Mouse (Mus musculus) liver, embryonic 13.5 days (tissue): ENCODE data around the gene Amn1. TPM values are rescaled to one million over a fixed set of nuclear protein-coding genes. Genes with fewer than 3 reads are reported as not detected.
A peak's percentile ranks its signal among the peaks of the same experiment; 100 is the strongest.

Experiments used
- ATAC-seq: fragments of 200-750 bp; cut with Nextera tagmentation; 2 replicates; pipeline ENCODE4 v1.8.0; 2017; ENCODE audit warnings: low read depth, mild to moderate bottlenecking, moderate number of reproducible peaks, moderate library complexity
- DNase-seq: peaks from one replicate; pipeline ENCODE4 v3.0.0; 2022
- H3K27ac ChIP-seq: fragments of 300-500 bp; sonication (generic); 2 replicates; pipeline ENCODE4 v1.5.1; 2015; ENCODE audit warnings: moderate library complexity, mild to moderate bottlenecking, inconsistent platforms
- H3K27me3 ChIP-seq: fragments of 300-500 bp; sonication (generic); 2 replicates; pipeline ENCODE4 v1.6.1; 2015; ENCODE audit warnings: mild to moderate bottlenecking, inconsistent platforms
- H3K36me3 ChIP-seq: fragments of 300-500 bp; sonication (generic); 2 replicates; pipeline ENCODE4 v1.6.1; 2015; ENCODE audit warnings: mild to moderate bottlenecking, inconsistent platforms
- H3K4me1 ChIP-seq: fragments of 300-500 bp; sonication (generic); replicated peaks from 2 replicates; pipeline ENCODE4 v1.6.1; 2015; ENCODE audit warnings: inconsistent platforms
- H3K4me2 ChIP-seq: fragments of 300-500 bp; sonication (generic); 2 replicates; pipeline ENCODE4 v1.6.1; 2015; ENCODE audit warnings: inconsistent platforms, mild to moderate bottlenecking, moderate library complexity
- H3K4me3 ChIP-seq: fragments of 300-500 bp; sonication (generic); replicated peaks from 2 replicates; pipeline ENCODE4 v1.5.1; 2015; ENCODE audit warnings: mild to moderate bottlenecking, inconsistent platforms
- H3K9ac ChIP-seq: fragments of 300-500 bp; sonication (generic); 2 replicates; pipeline ENCODE4 v1.6.1; 2015; ENCODE audit warnings: mild to moderate bottlenecking, inconsistent platforms
- H3K9me3 ChIP-seq: fragments of 300-500 bp; sonication (generic); replicated peaks from 2 replicates; pipeline ENCODE4 v1.6.1; 2016; ENCODE audit warnings: inconsistent platforms
- WGBS: fragments of 180-500 bp; shearing (Covaris S2); methylation state at CpG from one replicate; pipeline ENCODE4 v1.1.7; 2015; ENCODE audit not compliant: insufficient replicate concordance; 5-methylcytosine and 5-hydroxymethylcytosine counted together
- polyA plus RNA-seq: library from polyadenylated mRNA; unstranded; fragments of >200 nt; fragmentation: Nextera tagmentation; extraction: Ambion mirVana; gene quantifications from 2 replicates; pipeline ENCODE4 v1.2.1, GENCODE M21; 2015

Gene Amn1
- polyA plus RNA-seq, 1 experiment from 2014 or later = 8.0 TPM

DNA sequence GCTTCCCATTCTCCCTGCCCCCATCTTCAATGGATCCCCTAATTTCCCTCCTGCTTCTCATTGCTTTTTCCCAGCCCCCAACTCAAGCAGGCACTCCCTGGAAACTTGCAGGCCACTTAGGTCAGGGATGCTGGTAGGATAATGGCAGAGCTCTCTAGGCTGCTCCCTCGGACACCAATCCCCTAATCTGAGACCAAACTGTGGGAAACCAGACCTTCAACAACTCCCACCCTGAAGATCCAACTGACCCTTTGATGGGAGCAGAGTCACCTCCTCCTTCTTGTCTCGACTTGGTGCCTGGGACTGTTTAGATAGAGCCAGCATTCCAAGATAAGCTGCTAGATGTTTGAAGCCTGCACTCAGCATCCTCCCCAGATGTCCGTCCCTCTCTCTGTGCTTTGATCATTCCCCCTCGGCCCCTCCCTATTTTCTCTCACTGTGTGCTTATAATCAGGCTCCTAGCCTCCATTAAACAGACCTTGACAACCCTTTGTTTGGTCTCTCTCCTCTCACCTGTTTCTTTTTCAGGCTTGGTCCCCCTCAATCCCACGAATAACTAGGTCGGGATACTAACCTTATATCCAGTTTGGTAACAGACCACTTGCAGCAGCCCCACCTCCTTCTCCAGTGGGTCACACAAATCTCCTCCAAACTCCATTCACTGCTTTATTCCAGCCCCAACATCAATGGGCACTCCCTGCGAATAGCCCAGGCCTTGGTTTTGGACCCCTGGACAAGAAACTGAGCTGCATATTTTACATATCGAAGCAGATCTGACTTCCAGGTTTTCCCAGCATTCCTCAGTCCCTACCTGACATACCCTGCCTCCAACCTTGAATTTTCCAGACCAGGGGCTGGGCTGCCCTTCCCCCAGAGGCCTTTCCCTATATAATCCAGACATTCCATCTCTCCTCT lies 34.1 kb downstream of the Amn1 start:
- H3K9me3 ChIP-seq = no peaks in the 10 kb centered on the region
- no peak overlapping the region for H3K9ac ChIP-seq
- 33% methylated on average over 8 of the region's 8 CpGs for WGBS
- peaks cover 22% of the 10 kb centered on the region for H3K4me1 ChIP-seq
- H3K36me3 ChIP-seq = no peaks in the 10 kb centered on the region
- DNase-seq = no peak
- H3K27me3 ChIP-seq = no peaks in the 10 kb centered on the region
- H3K27ac ChIP-seq = no peak overlapping the region
- 0 out of 2 replicates have a peak, but pooled peaks have one; percentile 21 for ATAC-seq
- H3K4me2 ChIP-seq = no peak overlapping the region
- H3K4me3 ChIP-seq = no peak overlapping the region

DNA sequence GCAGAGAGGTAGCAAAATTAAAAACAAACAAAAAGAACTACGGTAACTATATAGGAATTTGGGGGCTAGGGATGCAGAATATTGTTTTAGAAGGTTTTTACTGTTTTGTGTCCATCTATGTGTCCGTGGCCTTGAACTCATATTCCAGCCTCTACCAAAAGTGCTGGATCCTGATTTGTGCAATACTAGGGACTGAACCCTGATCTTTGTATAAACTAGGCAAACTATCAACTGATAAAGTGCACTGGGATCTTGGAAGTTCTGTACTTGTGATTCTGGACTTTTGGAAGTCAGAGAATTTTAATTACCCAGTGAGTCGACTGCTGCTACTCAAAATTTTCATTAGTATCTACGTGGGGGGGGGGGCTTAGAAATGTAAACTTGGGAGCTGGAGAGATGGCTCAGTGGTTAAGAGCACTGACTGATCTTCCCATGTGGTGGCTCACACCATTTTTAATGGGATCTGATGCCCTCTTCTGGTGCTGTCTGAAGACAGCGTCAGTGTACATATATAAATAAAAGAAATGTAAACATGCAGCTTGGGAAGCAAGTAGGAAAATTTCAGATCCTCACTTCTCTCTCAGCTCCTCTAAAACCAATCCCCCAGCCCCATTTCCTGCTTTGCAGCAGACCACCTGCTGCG lies 34.9 kb downstream of the Amn1 start:
- DNase-seq (no peak), ATAC-seq (no peak)
- WGBS = 46% methylated on average over 6 of the region's 6 CpGs
- H3K9me3 ChIP-seq = no peaks in the 10 kb centered on the region
- no peak overlapping the region for H3K4me3 ChIP-seq
- H3K4me1 ChIP-seq = peaks cover 25% of the 10 kb centered on the region
- no peak overlapping the region for H3K9ac ChIP-seq
- no peak overlapping the region for H3K4me2 ChIP-seq
- no peaks in the 10 kb centered on the region for H3K27me3 ChIP-seq
- no peak overlapping the region for H3K27ac ChIP-seq
- H3K36me3 ChIP-seq = no peaks in the 10 kb centered on the region

GRCm38 (mm10) chr6:149152119-149152518 lies 36.4 kb downstream of the Amn1 start:
- ATAC-seq (no peak), DNase-seq (no peak)
- 71% methylated on average over 2 of the region's 2 CpGs for WGBS
- Histone ChIP-seq H3K36me3 (no peaks in the 10 kb centered on the region), H3K27ac (no peak overlapping the region), H3K9ac (no peak overlapping the region), H3K4me1 (peaks cover 28% of the 10 kb centered on the region), H3K4me2 (no peak overlapping the region), H3K4me3 (no peak overlapping the region), H3K27me3 (no peaks in the 10 kb centered on the region), H3K9me3 (no peaks in the 10 kb centered on the region)

GRCm38 (mm10) chr6:149148436-149149229 lies 39.9 kb downstream of the Amn1 start:
- Histone ChIP-seq H3K9ac (no peak overlapping the region), H3K27me3 (no peaks in the 10 kb centered on the region), H3K4me1 (peaks cover 6% of the 10 kb centered on the region), H3K4me3 (no peak overlapping the region), H3K9me3 (no peaks in the 10 kb centered on the region), H3K36me3 (peaks cover 17% of the 10 kb centered on the region), H3K27ac (no peak overlapping the region), H3K4me2 (no peak overlapping the region)
- ATAC-seq (no peak), DNase-seq (no peak)
- 71% methylated on average over 7 of the region's 7 CpGs for WGBS

DNA sequence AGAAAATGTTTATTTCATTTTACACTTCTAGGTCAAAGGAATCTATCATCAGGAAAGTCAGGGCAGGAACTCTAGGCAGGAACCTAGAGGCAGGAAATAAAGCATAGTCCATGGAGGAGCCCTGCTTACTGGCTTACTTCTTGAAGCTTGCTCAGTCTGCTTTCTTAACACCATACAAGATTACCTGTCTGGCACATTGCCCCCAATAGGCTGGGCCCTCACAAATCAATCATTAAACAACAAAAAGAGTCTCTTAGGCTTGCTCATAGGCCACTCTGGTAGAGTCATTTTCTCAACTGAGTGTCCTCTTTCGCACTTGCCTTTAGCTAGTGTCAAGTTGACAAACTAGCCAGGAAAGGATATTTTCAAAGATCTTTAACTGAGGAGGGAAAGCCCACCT lies 43.4 kb downstream of the Amn1 start:
- DNase-seq (no peak), ATAC-seq (no peak)
- Histone ChIP-seq H3K27ac (no peak overlapping the region), H3K9ac (no peak overlapping the region), H3K4me2 (no peak overlapping the region), H3K36me3 (peaks cover 17% of the 10 kb centered on the region), H3K27me3 (no peaks in the 10 kb centered on the region), H3K4me3 (no peak overlapping the region), H3K9me3 (no peaks in the 10 kb centered on the region), H3K4me1 (peaks cover 26% of the 10 kb centered on the region)
- WGBS = 71% methylated on average over 1 of the region's 1 CpGs

DNA sequence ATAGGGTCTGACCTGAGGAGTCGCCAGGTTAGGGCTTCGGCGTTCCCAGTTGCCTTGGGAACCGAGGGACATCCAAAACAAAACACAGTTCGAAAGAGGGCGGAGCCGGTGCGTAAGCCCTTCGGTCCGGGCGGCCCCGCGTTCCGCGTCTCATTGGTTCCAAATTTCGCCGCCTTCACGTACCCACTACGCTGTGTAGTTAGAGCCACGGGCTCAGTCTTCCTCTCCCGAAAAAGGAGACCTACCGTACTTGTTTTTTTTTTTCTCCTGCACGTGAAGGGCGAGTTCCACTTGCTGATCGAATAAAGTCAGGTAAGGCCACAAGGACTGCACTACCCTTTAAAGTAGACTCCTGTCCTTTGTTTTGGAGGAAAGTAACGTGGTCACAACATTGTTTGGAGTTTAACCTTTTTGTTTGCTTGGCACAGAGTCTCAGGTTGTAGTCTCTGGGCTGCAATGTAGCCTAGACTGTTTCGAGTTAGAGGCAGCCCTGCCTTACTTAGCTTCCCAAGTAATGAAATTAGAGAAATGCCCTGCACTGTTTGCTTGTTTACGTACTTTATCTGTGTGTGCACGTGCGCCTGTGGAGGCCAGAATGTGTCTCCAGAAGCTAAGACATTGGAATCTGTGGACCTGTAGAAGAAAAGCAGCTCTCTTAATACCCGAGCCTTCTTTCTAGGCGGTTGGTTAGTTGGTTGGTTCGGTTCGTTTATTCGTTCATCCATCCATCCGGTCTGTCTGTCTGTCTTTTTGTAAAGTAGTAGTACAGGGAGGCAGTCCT lies 46.9 kb downstream of the Amn1 start:
- peak overlapping the region; percentile 76 for H3K4me2 ChIP-seq
- peak overlapping the region; percentile 83 for H3K9ac ChIP-seq
- H3K4me3 ChIP-seq = peak overlapping the region; percentile 69
- WGBS = 2% methylated on average over 36 of the region's 36 CpGs
- no peaks in the 10 kb centered on the region for H3K27me3 ChIP-seq
- H3K36me3 ChIP-seq = peaks cover 17% of the 10 kb centered on the region
- ATAC-seq = peak; percentile 99
- peak; percentile 86 for DNase-seq
- H3K4me1 ChIP-seq = peaks cover 20% of the 10 kb centered on the region
- H3K9me3 ChIP-seq = no peaks in the 10 kb centered on the region
- peak overlapping the region; percentile 78 for H3K27ac ChIP-seq

DNA sequence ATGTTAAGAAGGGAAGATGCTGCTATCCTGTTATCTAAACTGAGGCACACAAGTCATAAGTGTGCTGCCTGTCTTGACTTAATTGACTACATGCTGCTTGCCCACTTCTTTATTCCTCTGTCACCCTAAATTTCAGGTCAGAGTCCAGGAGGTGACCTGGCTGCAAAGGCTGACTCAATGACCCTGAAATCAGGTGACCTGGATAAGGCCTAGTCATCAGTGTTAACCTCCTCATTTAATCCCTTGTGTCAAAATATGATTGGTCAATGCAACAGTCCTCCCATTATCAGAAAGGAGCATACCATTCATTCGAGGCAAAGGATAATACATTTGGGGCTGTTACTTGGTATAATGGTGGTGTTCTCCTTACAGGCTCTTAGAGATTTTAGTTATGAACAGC lies 49.0 kb downstream of the Amn1 start, which contains the start of gene Etfbkmt:
Gene Etfbkmt (plus strand): TSS at position 379 of the 400 bp plus-strand sequence.
- Histone ChIP-seq H3K27me3 (no peaks in the 10 kb centered on the region), H3K27ac (no peak within 1 kb of the TSS), H3K9me3 (no peaks in the 10 kb centered on the region), H3K4me3 (no peak within 1 kb of the TSS), H3K9ac (no peak within 1 kb of the TSS), H3K4me1 (peaks cover 31% of the 10 kb centered on the region), H3K4me2 (no peak within 1 kb of the TSS), H3K36me3 (peaks cover 7% of the 10 kb centered on the region)
- ATAC-seq (no peak), DNase-seq (no peak)
- WGBS = 32% methylated on average over 1 of the region's 1 CpGs

- WGBS = 67% methylated on average over 3 of the region's 3 CpGs
- H3K4me2 ChIP-seq = no peak overlapping the region
- DNase-seq (no peak), ATAC-seq (no peak)
- no peak overlapping the region for H3K27ac ChIP-seq
- H3K9me3 ChIP-seq = no peaks in the 10 kb centered on the region
- H3K4me1 ChIP-seq = peaks cover 35% of the 10 kb centered on the region
- no peaks in the 10 kb centered on the region for H3K27me3 ChIP-seq
- H3K9ac ChIP-seq = no peak overlapping the region
- H3K4me3 ChIP-seq = no peak overlapping the region
- peaks cover 2% of the 10 kb centered on the region for H3K36me3 ChIP-seq
These were observed 49.5 kb downstream of the Amn1 start for GRCm38 (mm10) chr6:149139011-149139410.

- Histone ChIP-seq H3K4me3 (no peak overlapping the region), H3K9me3 (no peaks in the 10 kb centered on the region), H3K36me3 (no peaks in the 10 kb centered on the region), H3K4me1 (peaks cover 33% of the 10 kb centered on the region), H3K9ac (no peak overlapping the region), H3K27me3 (no peaks in the 10 kb centered on the region), H3K4me2 (no peak overlapping the region), H3K27ac (no peak overlapping the region)
- DNase-seq (no peak), ATAC-seq (no peak)
- 37% methylated on average over 2 of the region's 2 CpGs for WGBS
These were observed 50.6 kb downstream of the Amn1 start for GRCm38 (mm10) chr6:149137936-149138335.

- H3K4me1 ChIP-seq = peaks cover 19% of the 10 kb centered on the region
- H3K36me3 ChIP-seq = no peaks in the 10 kb centered on the region
- WGBS = 48% methylated on average over 6 of the region's 6 CpGs
- no peak overlapping the region for H3K9ac ChIP-seq
- H3K27me3 ChIP-seq = no peaks in the 10 kb centered on the region
- no peak overlapping the region for H3K27ac ChIP-seq
- no peak overlapping the region for H3K4me3 ChIP-seq
- DNase-seq = no peak
- no peak overlapping the region for H3K4me2 ChIP-seq
- no peak for ATAC-seq
- no peaks in the 10 kb centered on the region for H3K9me3 ChIP-seq
These were observed 52.9 kb downstream of the Amn1 start for GRCm38 (mm10) chr6:149135631-149136030.
